ENCODE assay signal across 19 mouse cellular contexts in genomic region chr1:164815330-164815729, GRCm38 (mm10). TPM values are rescaled to one million over a fixed set of nuclear protein-coding genes. Genes with fewer than 3 reads are reported as not detected.
DNase-seq lines count a peak whose midpoint lies in the region; ATAC-seq and TF ChIP-seq lines count a peak whose summit lies in the region.
"Had no signal": no experiment of that assay in that cellular context is flagged by ENCODE, and none has a peak within 500 bp of the region (broad histone marks: within the 10 kb centered on the region; RNA-seq: fewer than 3 reads in every experiment).

No protein-coding gene starts in this region.

- H3K9me3 ChIP-seq in intestine, embryonic 15.5 days: no peaks in the 10 kb centered on the region
- H3K9me3 ChIP-seq in liver, postnatal 0 days (ENCODE audit: low read length): no peaks in the 10 kb centered on the region
- H3K9me3 ChIP-seq: embryonic facial prominence, embryonic 15.5 days; forebrain, embryonic 12.5 days; heart, embryonic 13.5 days; hindbrain, embryonic 10.5 days; limb, embryonic 12.5 days had no signal

- no peak for TF ChIP-seq EP300 in liver, postnatal 0 days (IDR thresholded peaks at IDR 0.05; ENCODE audit: low read depth)

- H3K27ac ChIP-seq in intestine, embryonic 15.5 days: no peak overlapping the region
- H3K27ac ChIP-seq in liver, postnatal 0 days (ENCODE audit: low read depth): no peak overlapping the region
- H3K27ac ChIP-seq: embryonic facial prominence, embryonic 15.5 days; forebrain, embryonic 12.5 days; heart, embryonic 13.5 days; hindbrain, embryonic 10.5 days; limb, embryonic 12.5 days had no signal

- DNase-seq in 416B (ENCODE audit: low read depth): peak; percentile 1
- DNase-seq in CD4-positive, CD25-positive, alpha-beta regulatory T cell, adult 2 months (ENCODE audit: low read depth, low spot score): peak; percentile 78
- DNase-seq in splenic B cell, adult 2 months (ENCODE audit: low read depth, low spot score): peak; percentile 50
- no peak for DNase-seq in urinary bladder, adult 2 months (ENCODE audit: low spot score)
- DNase-seq in liver, postnatal 0 days: no peak
- DNase-seq: cerebellum, adult 11 months; kidney, postnatal 36 days; lung, adult 18-20 months; right cerebral cortex, postnatal 25 days had no signal

- H3K4me1 ChIP-seq in intestine, embryonic 15.5 days (replicated peaks): no peaks in the 10 kb centered on the region
- no peaks in the 10 kb centered on the region for H3K4me1 ChIP-seq in liver, postnatal 0 days (ENCODE audit: insufficient read depth)
- H3K4me1 ChIP-seq: embryonic facial prominence, embryonic 15.5 days; forebrain, embryonic 12.5 days; hindbrain, embryonic 10.5 days; limb, embryonic 12.5 days had no signal

- H3K27me3 ChIP-seq in splenic B cell, adult 2 months (ENCODE audit: control insufficient read depth, insufficient read depth, low read length, poor library complexity, severe bottlenecking): no peaks in the 10 kb centered on the region
- H3K27me3 ChIP-seq in intestine, embryonic 15.5 days (replicated peaks): no peaks in the 10 kb centered on the region
- H3K27me3 ChIP-seq in liver, postnatal 0 days (ENCODE audit: insufficient read depth, low read length): no peaks in the 10 kb centered on the region
- H3K27me3 ChIP-seq: embryonic facial prominence, embryonic 15.5 days; forebrain, embryonic 12.5 days; heart, embryonic 13.5 days; limb, embryonic 12.5 days had no signal

- WGBS in intestine, embryonic 15.5 days: 57% methylated on average over 5 of the region's 5 CpGs
- 46% methylated on average over 5 of the region's 5 CpGs for WGBS in liver, postnatal 0 days (ENCODE audit: insufficient replicate concordance)

- H3K4me2 ChIP-seq in intestine, embryonic 15.5 days (replicated peaks): no peak overlapping the region
- no peak overlapping the region for H3K4me2 ChIP-seq in liver, postnatal 0 days (ENCODE audit: low read depth, low read length)
- H3K4me2 ChIP-seq: embryonic facial prominence, embryonic 15.5 days; forebrain, embryonic 12.5 days; heart, embryonic 13.5 days; limb, embryonic 12.5 days had no signal

- no peak for TF ChIP-seq CTCF in liver, postnatal 0 days (IDR thresholded peaks at IDR 0.05; ENCODE audit: low read depth)

- ATAC-seq in hematopoietic stem cell, adult 5-6 weeks (replicated peaks in 1 of 2; ENCODE audit: insufficient read depth in 1 of 2, low FRiP score in 2 of 2, low TSS enrichment in 1 of 2, low read depth in 1 of 2, poor library complexity in 2 of 2, severe bottlenecking in 2 of 2): peak; percentile 71 to 75
- no peak for ATAC-seq in intestine, embryonic 15.5 days
- ATAC-seq in liver, postnatal 0 days: no peak
- ATAC-seq: intestine, postnatal 0 days had no signal

- no peak overlapping the region for H3K4me3 ChIP-seq in intestine, embryonic 15.5 days (replicated peaks)
- no peak overlapping the region for H3K4me3 ChIP-seq in liver, postnatal 0 days (ENCODE audit: low read depth, low read length)
- H3K4me3 ChIP-seq: embryonic facial prominence, embryonic 15.5 days; forebrain, embryonic 12.5 days; heart, embryonic 13.5 days; hindbrain, embryonic 10.5 days; limb, embryonic 12.5 days had no signal

- no peaks in the 10 kb centered on the region for H3K36me3 ChIP-seq in splenic B cell, adult 2 months (ENCODE audit: control insufficient read depth, insufficient read depth, low read length, poor library complexity, severe bottlenecking)
- no peaks in the 10 kb centered on the region for H3K36me3 ChIP-seq in intestine, embryonic 15.5 days
- H3K36me3 ChIP-seq in liver, postnatal 0 days (replicated peaks; ENCODE audit: insufficient read depth, low read length): no peaks in the 10 kb centered on the region
- H3K36me3 ChIP-seq: embryonic facial prominence, embryonic 15.5 days; forebrain, embryonic 12.5 days; G1E; heart, embryonic 13.5 days; hindbrain, embryonic 10.5 days; limb, embryonic 12.5 days had no signal

- H3K9ac ChIP-seq in intestine, embryonic 15.5 days: no peak overlapping the region
- H3K9ac ChIP-seq in liver, postnatal 0 days (replicated peaks): no peak overlapping the region
- H3K9ac ChIP-seq: embryonic facial prominence, embryonic 15.5 days; forebrain, embryonic 12.5 days; heart, embryonic 13.5 days; limb, embryonic 12.5 days had no signal

RNA-seq across cellular contexts. Expression of gene Dpt, which starts 18.9 kb away (rescaled TPM):
- not detected in 2 replicates for total RNA-seq in hematopoietic stem cell, adult 5-6 weeks (2017)
- 5.7 and 8.2 TPM in 2 replicates for polyA plus RNA-seq in intestine, embryonic 15.5 days (2015; fragmentation: Nextera tagmentation; extraction: Ambion mirVana)
- polyA plus RNA-seq in urinary bladder, adult 2 months (2012; rRNA removed): 167 and 181 TPM in 2 replicates
- 0.58 and 1.6 TPM in 2 replicates for polyA plus RNA-seq in liver, postnatal 0 days (2015; fragmentation: Nextera tagmentation; extraction: Ambion mirVana)
- total RNA-seq: G1E; megakaryocyte-erythroid progenitor cell, adult 5-6 weeks had no signal
- polyA plus RNA-seq: forebrain, embryonic 12.5 days; G1E; hindbrain, embryonic 10.5 days had no signal

Comparison
In these comparisons a context has a peak if more than half of its experiments do, and no peak if none do; other contexts are left out.
1. DNase-seq: peak in 416B (single experiment), CD4-positive, CD25-positive, alpha-beta regulatory T cell, adult 2 months (single experiment) and splenic B cell, adult 2 months (single experiment); none in urinary bladder, adult 2 months (single experiment) and liver, postnatal 0 days (single experiment).
2. ATAC-seq: peak in hematopoietic stem cell, adult 5-6 weeks (2 of 2); none in intestine, embryonic 15.5 days (single experiment) and liver, postnatal 0 days (single experiment).
3. RNA of gene Dpt, which starts 18.9 kb away (polyA plus RNA-seq): 167 to 181 TPM in urinary bladder, adult 2 months; 5.7 to 8.2 TPM in intestine, embryonic 15.5 days and 0.58 to 1.6 TPM in liver, postnatal 0 days; every median in the first group is over 10 times any median in the second.